Mouse (Mus musculus) myocyte (in vitro differentiated cells): ENCODE measurements around the gene Anapc4.

Source experiments
- CEBPB ChIP-seq: IDR thresholded peaks from 2 replicates; pipeline ENCODE4 v1.6.1; 2011; ENCODE audit warnings: mild to moderate bottlenecking, moderate library complexity; ENCODE audit not compliant: poor library complexity, insufficient read depth, severe bottlenecking
- E2F4 ChIP-seq: IDR thresholded peaks from one replicate; pipeline ENCODE4 v1.6.1; 2011; ENCODE audit warnings: mild to moderate bottlenecking, control low read depth, moderate library complexity; ENCODE audit not compliant: insufficient read depth
- MYOG ChIP-seq, 3 experiments: IDR thresholded peaks; one replicate each; pipeline ENCODE4 v1.6.1; 2011; ENCODE audit warnings: control low read depth in 2 of 3, low read depth in 2 of 3, mild to moderate bottlenecking in 2 of 3; ENCODE audit not compliant: insufficient read length in 2 of 3, control insufficient read depth in 1 of 3, insufficient read depth in 1 of 3
- POLR2A ChIP-seq: IDR thresholded peaks from one replicate; pipeline ENCODE4 v1.6.1; 2011; ENCODE audit warnings: low read depth, mild to moderate bottlenecking, control low read depth, moderate library complexity; ENCODE audit not compliant: insufficient read length
- POLR2AphosphoS2 ChIP-seq: IDR thresholded peaks from one replicate; pipeline ENCODE4 v1.6.1; 2011; ENCODE audit warnings: low read depth, control low read depth; ENCODE audit not compliant: insufficient read length
- REST ChIP-seq: IDR thresholded peaks from one replicate; pipeline ENCODE4 v1.6.1; 2011; ENCODE audit warnings: mild to moderate bottlenecking, control low read depth, moderate library complexity; ENCODE audit not compliant: insufficient read depth, insufficient read length
- TCF12 ChIP-seq: IDR thresholded peaks from one replicate; pipeline ENCODE4 v1.6.1; 2011; ENCODE audit warnings: mild to moderate bottlenecking, control low read depth; ENCODE audit not compliant: poor library complexity, insufficient read depth, severe bottlenecking

GRCm38 (mm10) chr5:52916186-52916585 is 82.4 kb downstream of the Anapc4 start:
- TF ChIP-seq MYOG (IDR thresholded peaks at IDR 0.05; ENCODE audit: control insufficient read depth in 1 of 3, insufficient read depth in 1 of 3, insufficient read length in 2 of 3, low read depth in 2 of 3) (no peak), POLR2A (no peak), CEBPB (no peak), REST (no peak), POLR2AphosphoS2 (no peak), E2F4 (no peak), TCF12 (no peak)
